Comparison of ENCODE assay signal across 14 mouse cellular contexts in the genomic region with DNA sequence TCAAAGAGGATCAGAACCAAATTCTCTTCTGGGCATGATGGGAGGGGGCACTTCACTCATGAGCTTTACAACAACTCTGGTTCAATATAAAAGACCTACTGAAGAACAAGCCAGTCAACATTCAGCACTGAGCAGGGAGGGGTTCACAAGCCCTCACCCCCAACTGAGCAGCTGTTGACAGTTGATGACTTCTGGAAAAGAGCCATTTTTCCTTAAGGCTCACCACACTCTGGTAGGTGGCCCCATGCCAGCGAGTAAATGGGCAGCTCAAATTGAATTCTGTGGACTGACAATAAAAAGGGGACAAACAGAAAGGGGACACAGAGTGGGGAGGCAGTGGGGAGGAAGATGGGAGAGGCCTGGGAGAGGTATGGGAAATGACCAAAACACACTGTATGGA.
DNase-seq lines count a peak whose midpoint lies in the region; ATAC-seq and TF ChIP-seq lines count a peak whose summit lies in the region.
"Had no signal": no experiment of that assay in that cellular context is flagged by ENCODE, and none has a peak within 500 bp of the region (broad histone marks: within the 10 kb centered on the region; RNA-seq: fewer than 3 reads in every experiment).

No protein-coding gene starts in this region.

- WGBS in forebrain, embryonic 15.5 days, result 20% methylated on average over 1 of the region's 1 CpGs
- WGBS in forebrain, embryonic 16.5 days, result 7% methylated on average over 1 of the region's 1 CpGs
- 25% methylated on average over 1 of the region's 1 CpGs for WGBS in midbrain, postnatal 0 days
- 67% methylated on average over 1 of the region's 1 CpGs for WGBS in midbrain, embryonic 10.5 days

- peak; percentile 18; the same call in 1 of the 2 replicates for ATAC-seq in forebrain, embryonic 15.5 days (replicated peaks)
- ATAC-seq in forebrain, embryonic 16.5 days, result no peak
- no peak for ATAC-seq in midbrain, postnatal 0 days (ENCODE audit: low FRiP score)
- ATAC-seq in monocyte, adult 5-6 weeks (replicated peaks; ENCODE audit: insufficient number of reproducible peaks, low FRiP score, low TSS enrichment, poor library complexity, severe bottlenecking), result no peak

- DNase-seq in midbrain, postnatal 0 days (ENCODE audit: low spot score), result peak; percentile 61
- DNase-seq in midbrain, embryonic 10.5 days (ENCODE audit: low spot score), result no peak
- peak; percentile 44 for DNase-seq in adipocyte (ENCODE audit: low spot score)
- DNase-seq in lung, postnatal 4 days, result no peak
- DNase-seq: cerebellum, adult 2 months; right cerebral cortex, adult 18-20 months; thymus, postnatal 36 days had no signal

- no peak for TF ChIP-seq CTCF in midbrain, postnatal 0 days (IDR thresholded peaks at IDR 0.05)

- no peaks in the 10 kb centered on the region for H3K9me3 ChIP-seq in forebrain, embryonic 15.5 days
- no peaks in the 10 kb centered on the region for H3K9me3 ChIP-seq in forebrain, embryonic 16.5 days (ENCODE audit: control insufficient read depth, low read length)
- no peaks in the 10 kb centered on the region for H3K9me3 ChIP-seq in midbrain, postnatal 0 days (ENCODE audit: low read length)
- H3K9me3 ChIP-seq in midbrain, embryonic 10.5 days (replicated peaks), result no peaks in the 10 kb centered on the region
- H3K9me3 ChIP-seq: heart, embryonic 15.5 days; limb, embryonic 12.5 days had no signal

- no peaks in the 10 kb centered on the region for H3K27me3 ChIP-seq in forebrain, embryonic 15.5 days
- no peaks in the 10 kb centered on the region for H3K27me3 ChIP-seq in forebrain, embryonic 16.5 days (replicated peaks; ENCODE audit: control insufficient read depth, insufficient read depth, low read length)
- no peaks in the 10 kb centered on the region for H3K27me3 ChIP-seq in midbrain, postnatal 0 days (ENCODE audit: insufficient read depth, low read length)
- H3K27me3 ChIP-seq in midbrain, embryonic 10.5 days (ENCODE audit: low read depth, poor library complexity, severe bottlenecking), result no peaks in the 10 kb centered on the region
- no peaks in the 10 kb centered on the region for H3K27me3 ChIP-seq in myocyte (ENCODE audit: control insufficient read depth, insufficient read depth, insufficient read length)
- H3K27me3 ChIP-seq: heart, embryonic 15.5 days; limb, embryonic 12.5 days had no signal

- peaks cover 33% of the 10 kb centered on the region for H3K4me1 ChIP-seq in forebrain, embryonic 15.5 days
- peaks cover 31% of the 10 kb centered on the region for H3K4me1 ChIP-seq in forebrain, embryonic 16.5 days (replicated peaks; ENCODE audit: control insufficient read depth, insufficient read depth, low read length)
- H3K4me1 ChIP-seq in midbrain, postnatal 0 days (ENCODE audit: insufficient read depth, low read length), result peaks cover 10% of the 10 kb centered on the region
- H3K4me1 ChIP-seq in midbrain, embryonic 10.5 days, result peaks cover 24% of the 10 kb centered on the region

- no peak overlapping the region for H3ac ChIP-seq in myocyte (ENCODE audit: control insufficient read depth, insufficient read length)

- no peak overlapping the region for H3K27ac ChIP-seq in forebrain, embryonic 15.5 days (replicated peaks)
- no peak overlapping the region for H3K27ac ChIP-seq in forebrain, embryonic 16.5 days (ENCODE audit: low read length)
- no peak overlapping the region for H3K27ac ChIP-seq in midbrain, postnatal 0 days (ENCODE audit: low read depth, low read length)
- H3K27ac ChIP-seq in midbrain, embryonic 10.5 days (replicated peaks), result no peak overlapping the region
- H3K27ac ChIP-seq: heart, embryonic 15.5 days; limb, embryonic 12.5 days; stomach, postnatal 0 days had no signal

- no peak overlapping the region for H3K4me2 ChIP-seq in forebrain, embryonic 15.5 days (replicated peaks)
- H3K4me2 ChIP-seq in forebrain, embryonic 16.5 days (ENCODE audit: low read length), result no peak overlapping the region
- no peak overlapping the region for H3K4me2 ChIP-seq in midbrain, postnatal 0 days (ENCODE audit: low read depth, low read length, poor library complexity, severe bottlenecking)
- H3K4me2 ChIP-seq in myocyte (ENCODE audit: low read depth), result peak overlapping the region; percentile 54
- H3K4me2 ChIP-seq: heart, embryonic 15.5 days; limb, embryonic 12.5 days had no signal

- H3K4me3 ChIP-seq in forebrain, embryonic 15.5 days, result no peak overlapping the region
- H3K4me3 ChIP-seq in forebrain, embryonic 16.5 days (replicated peaks; ENCODE audit: low read length), result no peak overlapping the region
- no peak overlapping the region for H3K4me3 ChIP-seq in midbrain, postnatal 0 days (ENCODE audit: low read depth, low read length)
- H3K4me3 ChIP-seq in midbrain, embryonic 10.5 days, result no peak overlapping the region
- H3K4me3 ChIP-seq in myocyte, result no peak overlapping the region
- H3K4me3 ChIP-seq: heart, embryonic 15.5 days; limb, embryonic 12.5 days had no signal

- H3K36me3 ChIP-seq in forebrain, embryonic 15.5 days, result no peaks in the 10 kb centered on the region
- no peaks in the 10 kb centered on the region for H3K36me3 ChIP-seq in forebrain, embryonic 16.5 days (ENCODE audit: control insufficient read depth, insufficient read depth)
- H3K36me3 ChIP-seq in midbrain, postnatal 0 days (ENCODE audit: insufficient read depth, low read length), result no peaks in the 10 kb centered on the region
- no peaks in the 10 kb centered on the region for H3K36me3 ChIP-seq in midbrain, embryonic 10.5 days
- no peaks in the 10 kb centered on the region for H3K36me3 ChIP-seq in myocyte (ENCODE audit: control insufficient read depth, insufficient read depth)
- H3K36me3 ChIP-seq: heart, embryonic 15.5 days; limb, embryonic 12.5 days had no signal

- no peak for TF ChIP-seq POLR2A in myocyte (IDR thresholded peaks at IDR 0.05; ENCODE audit: insufficient read length, low read depth)

- H3K9ac ChIP-seq in forebrain, embryonic 15.5 days (replicated peaks), result no peak overlapping the region
- no peak overlapping the region for H3K9ac ChIP-seq in forebrain, embryonic 16.5 days (replicated peaks; ENCODE audit: low read depth, low read length)
- H3K9ac ChIP-seq in midbrain, postnatal 0 days (replicated peaks; ENCODE audit: low read length, poor library complexity, severe bottlenecking), result no peak overlapping the region
- H3K9ac ChIP-seq: heart, embryonic 15.5 days; limb, embryonic 12.5 days had no signal

- H3K79me2 ChIP-seq in myocyte (ENCODE audit: control insufficient read depth, insufficient read depth), result peaks cover 29% of the 10 kb centered on the region

TF ChIP-seq in myocyte, 11 proteins besides CTCF, POLR2A, EP300 and RAD21:
- TF ChIP-seq E2F4 (IDR thresholded peaks at IDR 0.05; ENCODE audit: insufficient read depth) (no peak), TCF3 (IDR thresholded peaks at IDR 0.05; ENCODE audit: insufficient read length, low read depth) (no peak), MYOD1 (IDR thresholded peaks at IDR 0.05; ENCODE audit: control insufficient read depth in 1 of 3, insufficient read length in 2 of 3, low read depth in 2 of 3) (peak in 2 of 3 experiments; percentile 76 to 82), CEBPB (IDR thresholded peaks at IDR 0.05; ENCODE audit: insufficient read depth, poor library complexity, severe bottlenecking) (no peak), MYOG (IDR thresholded peaks at IDR 0.05; ENCODE audit: control insufficient read depth in 1 of 3, insufficient read depth in 1 of 3, insufficient read length in 2 of 3, low read depth in 2 of 3) (peak in 1 of 3 experiments; percentile 54)

Comparison
In these comparisons a context has a peak if more than half of its experiments do, and no peak if none do; other contexts are left out.
1. DNase-seq: peak in midbrain, postnatal 0 days (single experiment) and adipocyte (single experiment); none in midbrain, embryonic 10.5 days (single experiment) and lung, postnatal 4 days (0 of 2).